ENCODE assay signal across 8 mouse cellular contexts in genomic region chr14:111249347-111249946, GRCm38 (mm10).
DNase-seq lines count a peak whose midpoint lies in the region; ATAC-seq lines count a peak whose summit lies in the region.

No protein-coding gene starts in this region.

- ATAC-seq in cerebellum, adult (ENCODE audit: insufficient number of reproducible peaks, low FRiP score, low TSS enrichment): peak; percentile 49; the same call in 1 of the 2 replicates
- ATAC-seq in hindbrain, embryonic 14.5 days (ENCODE audit: low FRiP score): peak; percentile 93
- peak; percentile 75; the same call in 1 of the 2 replicates for ATAC-seq in stomach, embryonic 15.5 days (ENCODE audit: insufficient read depth, low FRiP score, low read depth)

- H3K27me3 ChIP-seq in hindbrain, embryonic 14.5 days (ENCODE audit: control insufficient read depth, insufficient read depth, low read length): no peaks in the 10 kb centered on the region
- no peaks in the 10 kb centered on the region for H3K27me3 ChIP-seq in stomach, embryonic 15.5 days (replicated peaks)

- DNase-seq in cerebellum, adult 9-11 months: no peak
- peak; percentile 1 to 15 for DNase-seq in urinary bladder, postnatal 36 days (ENCODE audit: low spot score in 2 of 2)
- DNase-seq in urinary bladder, postnatal 10 days (ENCODE audit: low spot score): no peak
- peak; percentile 83 for DNase-seq in hindbrain, embryonic 14.5 days (ENCODE audit: low spot score)
- peak; percentile 45 for DNase-seq in lung, postnatal 10 days
- no peak for DNase-seq in thymus, postnatal 14 days

- peak overlapping the region; percentile 14 for H3K4me3 ChIP-seq in hindbrain, embryonic 14.5 days (replicated peaks; ENCODE audit: low read length)
- no peak overlapping the region for H3K4me3 ChIP-seq in stomach, embryonic 15.5 days (replicated peaks)

- no peaks in the 10 kb centered on the region for H3K4me1 ChIP-seq in hindbrain, embryonic 14.5 days (replicated peaks; ENCODE audit: control insufficient read depth, insufficient read depth, low read length)
- no peaks in the 10 kb centered on the region for H3K4me1 ChIP-seq in stomach, embryonic 15.5 days

- no peaks in the 10 kb centered on the region for H3K36me3 ChIP-seq in hindbrain, embryonic 14.5 days (replicated peaks; ENCODE audit: control insufficient read depth, insufficient read depth)
- H3K36me3 ChIP-seq in stomach, embryonic 15.5 days: no peaks in the 10 kb centered on the region

- H3K9me3 ChIP-seq in hindbrain, embryonic 14.5 days (ENCODE audit: control insufficient read depth, low read length): no peaks in the 10 kb centered on the region
- H3K9me3 ChIP-seq in stomach, embryonic 15.5 days: no peaks in the 10 kb centered on the region

- H3K9ac ChIP-seq in hindbrain, embryonic 14.5 days: peak overlapping the region; percentile 40; the same call in 1 of the 2 replicates
- no peak overlapping the region for H3K9ac ChIP-seq in stomach, embryonic 15.5 days

- H3K27ac ChIP-seq in hindbrain, embryonic 14.5 days: peak overlapping the region; percentile 59; the same call in 1 of the 2 replicates
- H3K27ac ChIP-seq in stomach, embryonic 15.5 days: no peak overlapping the region

- 25% methylated on average over 9 of the region's 9 CpGs for WGBS in hindbrain, embryonic 14.5 days
- 38% methylated on average over 9 of the region's 9 CpGs for WGBS in stomach, embryonic 15.5 days

- peak overlapping the region; percentile 48 for H3K4me2 ChIP-seq in hindbrain, embryonic 14.5 days (replicated peaks)
- peak overlapping the region; percentile 26; the same call in 1 of the 2 replicates for H3K4me2 ChIP-seq in stomach, embryonic 15.5 days

Comparison
In these comparisons a context has a peak if more than half of its experiments do, and no peak if none do; other contexts are left out.
1. DNase-seq: peak in urinary bladder, postnatal 36 days (2 of 2), hindbrain, embryonic 14.5 days (single experiment) and lung, postnatal 10 days (single experiment); none in cerebellum, adult 9-11 months (single experiment), urinary bladder, postnatal 10 days (single experiment) and thymus, postnatal 14 days (single experiment).
2. Peak in every context shown above with its lines, with median percentiles within 50 percentile points of each other: ATAC-seq.